Mouse (Mus musculus): Measurements from ENCODE around the gene Tbc1d16.

DNA sequence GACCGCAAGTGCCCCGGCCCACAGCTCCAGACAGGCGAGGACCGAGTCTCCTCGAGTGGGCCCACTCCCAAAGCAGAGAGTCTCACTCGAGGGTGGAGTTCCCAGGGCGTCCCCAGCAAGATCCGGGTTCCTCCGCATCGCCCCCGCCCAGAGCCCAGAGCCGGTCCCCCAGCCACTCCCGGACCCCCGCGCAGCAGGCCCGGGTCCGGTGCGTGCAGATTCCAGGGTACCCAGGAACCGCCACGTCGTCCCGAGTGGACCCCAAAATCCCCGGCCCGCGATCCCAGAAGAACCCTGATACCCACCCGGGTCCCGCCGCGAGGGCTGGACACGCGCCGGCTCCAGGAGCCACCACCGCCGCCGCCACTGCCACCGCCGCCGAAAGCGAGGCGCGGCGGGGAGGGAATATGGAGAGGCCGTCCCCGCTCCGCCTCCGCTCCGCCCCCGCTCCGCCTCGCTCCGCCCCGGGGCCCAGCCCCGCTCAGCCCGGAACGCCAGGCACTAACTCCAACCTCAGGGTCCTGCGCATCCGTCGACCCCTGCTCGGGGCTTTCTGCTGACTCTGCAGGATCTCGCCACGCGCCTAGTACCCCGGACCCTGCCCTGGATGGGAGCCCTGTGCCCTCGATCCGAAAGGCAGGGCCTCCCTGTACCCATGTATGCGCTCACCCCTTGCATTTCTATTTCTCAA, at the start of gene Tbc1d16, which contains the start of gene Ccdc40:
- TF ChIP-seq POLR2A (IDR thresholded peaks at IDR 0.05; ENCODE audit: borderline replicate concordance, extremely low read depth, low read depth, low read length): peak; percentile 49; the same call in 1 of the 2 replicates
- no peak for TF ChIP-seq CTCF (IDR thresholded peaks at IDR 0.05; ENCODE audit: insufficient read depth, low read length)
